Mouse (Mus musculus) G1E (cell line): ENCODE data around the gene Rab31. TPM values are rescaled to one million over a fixed set of nuclear protein-coding genes. Genes with fewer than 3 reads are reported as not detected.

Source experiments
- ATAC-seq: 2 replicates; pipeline ENCODE4 v1.8.0; 2016; ENCODE audit warnings: mild to moderate bottlenecking; ENCODE audit not compliant: insufficient number of reproducible peaks, poor library complexity, low FRiP score, severe bottlenecking; ENCODE audit errors: extremely low read depth
- DNase-seq: peaks from one replicate; pipeline ENCODE4 v3.0.0; 2012; ENCODE audit warnings: low spot score
- H3K27me3 ChIP-seq: 2 replicates; pipeline ENCODE4 v1.6.1; 2012; ENCODE audit warnings: mild to moderate bottlenecking, low read length, inconsistent platforms; ENCODE audit not compliant: insufficient read depth
- H3K36me3 ChIP-seq: replicated peaks from 2 replicates; pipeline ENCODE3; 2012; ENCODE audit warnings: mild to moderate bottlenecking, inconsistent platforms
- H3K4me1 ChIP-seq: 2 replicates; pipeline ENCODE4 v1.6.1; 2012; ENCODE audit warnings: low read depth, low read length, inconsistent platforms, mixed read lengths; ENCODE audit not compliant: insufficient read depth
- H3K4me3 ChIP-seq: 2 replicates; pipeline ENCODE4 v1.5.1; 2012; ENCODE audit warnings: low read depth, mild to moderate bottlenecking, inconsistent platforms, low read length, moderate library complexity, mixed read lengths
- H3K9me3 ChIP-seq: replicated peaks from 2 replicates; pipeline ENCODE4 v1.6.1; 2012; ENCODE audit warnings: inconsistent platforms
- CTCF ChIP-seq: IDR thresholded peaks from 2 replicates; pipeline ENCODE4 v1.5.1; 2012; ENCODE audit warnings: low read depth, low read length, inconsistent platforms, mixed read lengths
- GATA1 ChIP-seq: IDR thresholded peaks from 2 replicates; pipeline ENCODE4 v1.6.1; 2012; ENCODE audit warnings: borderline replicate concordance, low read length, inconsistent platforms, mixed read lengths
- GATA2 ChIP-seq: IDR thresholded peaks from 2 replicates; pipeline ENCODE4 v1.6.1; 2012; ENCODE audit warnings: low read depth, low read length, inconsistent platforms, borderline replicate concordance
- POLR2AphosphoS5 ChIP-seq: IDR thresholded peaks from 2 replicates; pipeline ENCODE4 v1.6.1; 2012; ENCODE audit warnings: low read depth, low read length, inconsistent platforms; ENCODE audit not compliant: insufficient replicate concordance
- TAL1 ChIP-seq: conservative IDR thresholded peaks from 2 replicates; pipeline ENCODE4 v1.6.1; 2012; ENCODE audit warnings: low read depth, low read length, inconsistent platforms, mixed read lengths
- polyA plus RNA-seq: library from polyadenylated mRNA; stranded (reverse); fragments of >175 nt; gene quantifications from 2 replicates; pipeline ENCODE4 v1.2.3, GENCODE M21; 2012
- total RNA-seq, 2 experiments: library from RNA; stranded (forward) in 1 of 2; stranded (reverse) in 1 of 2; fragments of 200-1000 nt in 1 of 2; fragments of >200 nt in 1 of 2; fragmentation: Nextera tagmentation in 1 of 2; gene quantifications; 2 replicates each; pipeline ENCODE4 v1.2.3; 2014 to 2017

The Rab31 gene
- total and polyA plus RNA-seq, 3 experiments: 0.20 to 1.7 (median 1.6) TPM

GRCm38 (mm10) chr17:65607574-65608311 is 164.8 kb downstream of the Rab31 start:
- H3K9me3 ChIP-seq: no peaks in the 10 kb centered on the region
- DNase-seq (no peak), ATAC-seq (no peak)
- H3K27me3 ChIP-seq: no peaks in the 10 kb centered on the region
- no peak for TF ChIP-seq GATA1
- no peak for TF ChIP-seq CTCF
- TF ChIP-seq POLR2AphosphoS5: no peak
- no peak for TF ChIP-seq TAL1
- no peak for TF ChIP-seq GATA2
- H3K4me1 ChIP-seq: peaks cover 76% of the 10 kb centered on the region
- peaks cover 25% of the 10 kb centered on the region for H3K36me3 ChIP-seq
- H3K4me3 ChIP-seq: peak overlapping the region; percentile 29; the same call in 1 of the 2 replicates

- no peaks in the 10 kb centered on the region for H3K9me3 ChIP-seq
- H3K4me3 ChIP-seq: no peak overlapping the region
- peak; percentile 19 for DNase-seq
- peaks cover 77% of the 10 kb centered on the region for H3K4me1 ChIP-seq
- ATAC-seq: peak; percentile 77
- TF ChIP-seq GATA1: no peak
- TF ChIP-seq TAL1: peak; percentile 85
- peaks cover 25% of the 10 kb centered on the region for H3K36me3 ChIP-seq
- H3K27me3 ChIP-seq: no peaks in the 10 kb centered on the region
Measured at GRCm38 (mm10) chr17:65606014-65606413, 166.5 kb downstream of the Rab31 start.

GRCm38 (mm10) chr17:65604892-65605291 is 167.7 kb downstream of the Rab31 start:
- H3K4me1 ChIP-seq: peaks cover 75% of the 10 kb centered on the region
- no peaks in the 10 kb centered on the region for H3K27me3 ChIP-seq
- H3K9me3 ChIP-seq: no peaks in the 10 kb centered on the region
- DNase-seq (no peak), ATAC-seq (no peak)
- H3K4me3 ChIP-seq: no peak overlapping the region
- H3K36me3 ChIP-seq: peaks cover 21% of the 10 kb centered on the region
- no peak for TF ChIP-seq POLR2AphosphoS5
- no peak for TF ChIP-seq TAL1
- TF ChIP-seq GATA1: no peak
- TF ChIP-seq GATA2: no peak
- TF ChIP-seq CTCF: no peak

GRCm38 (mm10) chr17:65604315-65604714 is 168.2 kb downstream of the Rab31 start:
- Histone ChIP-seq H3K36me3 (peaks cover 16% of the 10 kb centered on the region), H3K9me3 (no peaks in the 10 kb centered on the region), H3K4me3 (no peak overlapping the region), H3K27me3 (no peaks in the 10 kb centered on the region), H3K4me1 (peaks cover 70% of the 10 kb centered on the region)
- TF ChIP-seq GATA2 (no peak), TAL1 (no peak), CTCF (no peak), GATA1 (no peak)
- no peak for DNase-seq
- no peak for ATAC-seq

Other genes with a start within 250 kb of the Rab31 start
- not detected in 2 replicates for gene Tmem232, start 232.0 kb downstream of the Rab31 start, total RNA-seq (2014; fragmentation: Nextera tagmentation)
- gene Tmem232, start 232.0 kb downstream of the Rab31 start, total RNA-seq (2017): not detected in 2 replicates
- not detected in 2 replicates for gene Tmem232, start 232.0 kb downstream of the Rab31 start, polyA plus RNA-seq
- 174 and 180 TPM in 2 replicates for gene Vapa, start 159.2 kb downstream of the Rab31 start, total RNA-seq (2014; fragmentation: Nextera tagmentation)
- 120 and 130 TPM in 2 replicates for gene Vapa, start 159.2 kb downstream of the Rab31 start, total RNA-seq (2017)
- 148 and 209 TPM in 2 replicates for gene Vapa, start 159.2 kb downstream of the Rab31 start, polyA plus RNA-seq
- not detected in 2 replicates for gene Txndc2, start 130.6 kb downstream of the Rab31 start, total RNA-seq (2014; fragmentation: Nextera tagmentation)
- 0.06 and 0.22 TPM in 2 replicates for gene Txndc2, start 130.6 kb downstream of the Rab31 start, total RNA-seq (2017)
- not detected in 2 replicates for gene Txndc2, start 130.6 kb downstream of the Rab31 start, polyA plus RNA-seq
- gene Ppp4r1, start 9.8 kb upstream of the Rab31 start, total RNA-seq (2014; fragmentation: Nextera tagmentation): 29.1 and 33.0 TPM in 2 replicates
- 32.8 and 33.3 TPM in 2 replicates for gene Ppp4r1, start 9.8 kb upstream of the Rab31 start, total RNA-seq (2017)
- 11.3 and 20.0 TPM in 2 replicates for gene Ppp4r1, start 9.8 kb upstream of the Rab31 start, polyA plus RNA-seq
- 29.6 and 32.5 TPM in 2 replicates for gene Ralbp1, start 113.0 kb upstream of the Rab31 start, total RNA-seq (2014; fragmentation: Nextera tagmentation)
- gene Ralbp1, start 113.0 kb upstream of the Rab31 start, total RNA-seq (2017): 63.1 and 69.1 TPM in 2 replicates
- gene Ralbp1, start 113.0 kb upstream of the Rab31 start, polyA plus RNA-seq: 54.8 and 58.4 TPM in 2 replicates
- gene Twsg1, start 178.5 kb upstream of the Rab31 start, total RNA-seq (2014; fragmentation: Nextera tagmentation): 45.0 and 46.0 TPM in 2 replicates
- gene Twsg1, start 178.5 kb upstream of the Rab31 start, total RNA-seq (2017): 27.5 and 28.8 TPM in 2 replicates
- 24.2 and 31.6 TPM in 2 replicates for gene Twsg1, start 178.5 kb upstream of the Rab31 start, polyA plus RNA-seq